Mouse (Mus musculus) limb, embryonic 11.5 days (tissue): ENCODE measurements around the gene Ifrd2. TPM values are rescaled to one million over a fixed set of nuclear protein-coding genes. Genes with fewer than 3 reads are reported as not detected.

Experiments used
- ATAC-seq: fragments of 200-750 bp; cut with Nextera tagmentation; 2 replicates; pipeline ENCODE4 v1.8.0; 2017; ENCODE audit warnings: low read depth; ENCODE audit not compliant: insufficient number of reproducible peaks, low FRiP score, low TSS enrichment
- DNase-seq: peaks from one replicate; pipeline ENCODE4 v3.0.0-alpha.2; 2015; ENCODE audit warnings: low spot score
- H3K27ac ChIP-seq: fragments of 300-500 bp; sonication (generic); replicated peaks from 2 replicates; pipeline ENCODE4 v1.5.1; 2014; ENCODE audit warnings: low read depth, mild to moderate bottlenecking, low read length
- H3K27me3 ChIP-seq: fragments of 300-500 bp; sonication (generic); 2 replicates; pipeline ENCODE4 v1.6.1; 2014; ENCODE audit warnings: mild to moderate bottlenecking, low read length, mixed read lengths; ENCODE audit not compliant: control insufficient read depth, insufficient read depth
- H3K36me3 ChIP-seq: fragments of 300-500 bp; sonication (generic); 2 replicates; pipeline ENCODE4 v1.6.1; 2014; ENCODE audit warnings: mild to moderate bottlenecking, low read length, moderate library complexity, mixed read lengths; ENCODE audit not compliant: control insufficient read depth, insufficient read depth
- H3K4me1 ChIP-seq: fragments of 300-500 bp; sonication (generic); 2 replicates; pipeline ENCODE4 v1.6.1; 2014; ENCODE audit warnings: low read length, mixed read lengths; ENCODE audit not compliant: control insufficient read depth, insufficient read depth
- H3K4me2 ChIP-seq: fragments of 300-500 bp; sonication (generic); 2 replicates; pipeline ENCODE4 v1.6.1; 2014; ENCODE audit warnings: low read depth, mild to moderate bottlenecking, moderate library complexity; ENCODE audit not compliant: severe bottlenecking
- H3K4me3 ChIP-seq: fragments of 300-500 bp; sonication (generic); 2 replicates; pipeline ENCODE4 v1.5.1; 2014; ENCODE audit warnings: low read depth, low read length
- H3K9ac ChIP-seq: fragments of 300-500 bp; sonication (generic); 2 replicates; pipeline ENCODE4 v1.6.1; 2014; ENCODE audit warnings: mild to moderate bottlenecking, low read length
- H3K9me3 ChIP-seq: fragments of 300-500 bp; sonication (generic); 2 replicates; pipeline ENCODE4 v1.6.1; 2016; ENCODE audit warnings: low read length; ENCODE audit not compliant: control insufficient read depth
- WGBS: fragments of 180-500 bp; shearing (Covaris S2); extraction: QIAGEN DNeasy Blood & Tissue Kit; methylation state at CpG from one replicate; pipeline ENCODE4 v1.1.7; 2014; 5-methylcytosine and 5-hydroxymethylcytosine counted together
- polyA plus RNA-seq: library from polyadenylated mRNA; unstranded; fragments of >200 nt; fragmentation: Nextera tagmentation; extraction: Ambion mirVana; gene quantifications from 2 replicates; pipeline ENCODE4 v1.2.1, GENCODE M21; 2014

Gene Ifrd2
- polyA plus RNA-seq, 1 experiment from 2014 or later = 49.0 TPM

DNA sequence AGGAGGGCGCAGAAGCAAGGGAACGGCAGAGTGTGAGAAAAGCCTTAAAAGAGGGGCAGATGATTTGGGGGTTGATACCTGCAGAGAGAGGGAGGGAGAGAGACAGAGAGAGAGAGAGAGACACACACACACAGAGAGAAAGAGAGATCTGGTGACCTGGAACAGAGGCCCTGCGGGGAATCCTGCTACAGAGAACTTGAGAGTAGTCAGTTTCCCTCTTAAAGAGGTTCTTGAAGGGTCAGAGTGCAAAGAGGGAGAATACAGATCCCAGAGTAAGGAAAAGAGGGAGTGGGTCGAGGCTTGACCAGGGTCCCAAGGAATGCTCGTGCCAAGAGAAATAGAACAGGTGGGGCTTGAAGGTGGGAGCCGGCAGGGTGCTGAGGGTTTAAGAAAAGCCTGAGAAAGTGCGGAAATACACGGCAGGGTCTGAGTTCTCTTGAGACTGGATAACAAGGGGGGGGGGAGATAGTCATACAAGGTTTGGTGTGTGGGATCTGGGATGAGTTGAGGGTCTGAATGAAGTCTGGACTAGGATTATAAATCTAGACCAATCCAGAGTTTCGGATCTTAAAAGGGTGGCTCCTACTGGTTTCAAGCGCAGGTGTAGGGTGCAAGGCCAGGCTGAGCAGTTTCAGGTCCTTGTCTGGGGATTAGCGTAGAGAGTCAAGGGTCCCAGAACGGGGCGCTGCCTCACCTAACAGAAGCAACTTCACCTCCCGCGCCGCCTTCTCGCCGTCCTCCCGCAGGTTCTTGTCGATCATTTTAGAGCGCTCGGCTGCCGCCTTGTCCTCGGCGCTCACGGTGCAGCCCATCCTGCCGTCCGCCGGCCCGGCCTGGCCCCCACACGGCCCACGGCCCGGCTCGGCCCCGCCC lies 47.2 kb downstream of the Ifrd2 start:
- peak overlapping the region; percentile 100 for H3K4me2 ChIP-seq
- peak overlapping the region; percentile 93 for H3K9ac ChIP-seq
- peak overlapping the region; percentile 89 for H3K4me3 ChIP-seq
- 1% methylated on average over 35 of the region's 35 CpGs for WGBS
- peak overlapping the region; percentile 84 for H3K27ac ChIP-seq
- peaks cover 54% of the 10 kb centered on the region for H3K4me1 ChIP-seq
- H3K36me3 ChIP-seq = peaks cover 5% of the 10 kb centered on the region; the same call in 1 of the 2 replicates
- no peak for ATAC-seq
- no peaks in the 10 kb centered on the region for H3K9me3 ChIP-seq
- no peak for DNase-seq
- no peaks in the 10 kb centered on the region for H3K27me3 ChIP-seq

DNA sequence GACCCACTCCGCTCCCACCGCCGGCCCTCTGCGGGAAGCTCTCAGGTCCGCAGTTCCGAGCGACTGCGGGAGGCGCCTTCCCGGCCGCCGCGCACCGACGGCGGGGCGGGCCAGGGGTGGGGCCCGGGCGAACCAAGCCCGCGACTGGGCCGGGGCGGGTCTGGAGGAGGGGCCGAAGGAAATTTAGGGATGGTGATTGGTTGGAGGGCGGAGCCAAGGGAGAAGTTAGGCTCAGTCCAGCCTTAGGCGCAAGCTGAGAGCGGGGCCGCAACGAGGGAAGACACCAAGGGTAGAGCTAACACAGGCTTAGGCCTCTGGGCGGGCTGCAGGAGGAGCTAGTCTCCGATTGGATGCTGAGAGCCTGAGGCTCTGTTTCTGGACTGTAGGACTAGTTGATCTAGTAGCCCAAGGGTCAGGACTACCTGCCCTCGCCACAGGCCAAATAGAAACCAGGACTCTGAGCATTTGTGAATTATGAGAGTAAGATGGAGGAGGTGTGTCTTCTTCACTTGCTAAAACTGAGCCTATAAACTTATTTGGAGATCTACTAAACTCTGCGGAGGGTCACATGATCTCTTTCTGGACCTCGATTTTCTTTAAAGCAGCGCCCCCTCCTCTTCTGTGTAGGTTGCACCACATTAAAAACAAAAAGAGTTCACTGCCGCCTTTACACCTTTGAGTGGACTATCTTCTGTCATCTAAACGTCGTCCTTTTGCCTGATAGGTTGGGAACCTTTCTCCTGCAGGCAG lies 48.0 kb downstream of the Ifrd2 start, which contains the start of gene Gnai2:
TSS of gene Gnai2 (minus strand) at position 89 of the 750 bp plus-strand sequence.
- Histone ChIP-seq H3K4me3 (peak within 1 kb of the TSS; percentile 89), H3K27me3 (no peaks in the 10 kb centered on the region), H3K4me1 (peaks cover 46% of the 10 kb centered on the region), H3K4me2 (peak within 1 kb of the TSS; percentile 100), H3K9me3 (no peaks in the 10 kb centered on the region), H3K27ac (peak within 1 kb of the TSS; percentile 84), H3K9ac (peak within 1 kb of the TSS; percentile 93), H3K36me3 (peaks cover 5% of the 10 kb centered on the region; the same call in 1 of the 2 replicates)
- ATAC-seq (peak; percentile 94), DNase-seq (peak; percentile 94)
- WGBS = 2% methylated on average over 38 of the region's 38 CpGs

GRCm38 (mm10) chr9:107637070-107637469 lies 49.6 kb downstream of the Ifrd2 start:
- no peaks in the 10 kb centered on the region for H3K9me3 ChIP-seq
- H3K4me3 ChIP-seq = no peak overlapping the region
- no peak for ATAC-seq
- H3K27me3 ChIP-seq = no peaks in the 10 kb centered on the region
- WGBS = 31% methylated on average over 7 of the region's 7 CpGs
- peak overlapping the region; percentile 34; the same call in 1 of the 2 replicates for H3K9ac ChIP-seq
- H3K4me2 ChIP-seq = 0 out of 2 replicates have a peak overlapping the region, but pooled peaks have one; percentile 17
- 0 out of 2 replicates have a peak overlapping the region, but pooled peaks have one; percentile 14 for H3K27ac ChIP-seq
- peaks cover 30% of the 10 kb centered on the region for H3K4me1 ChIP-seq
- H3K36me3 ChIP-seq = 0 out of 2 replicates have a peak, but pooled peaks cover 2% of the 10 kb centered on the region
- peak; percentile 60 for DNase-seq

DNA sequence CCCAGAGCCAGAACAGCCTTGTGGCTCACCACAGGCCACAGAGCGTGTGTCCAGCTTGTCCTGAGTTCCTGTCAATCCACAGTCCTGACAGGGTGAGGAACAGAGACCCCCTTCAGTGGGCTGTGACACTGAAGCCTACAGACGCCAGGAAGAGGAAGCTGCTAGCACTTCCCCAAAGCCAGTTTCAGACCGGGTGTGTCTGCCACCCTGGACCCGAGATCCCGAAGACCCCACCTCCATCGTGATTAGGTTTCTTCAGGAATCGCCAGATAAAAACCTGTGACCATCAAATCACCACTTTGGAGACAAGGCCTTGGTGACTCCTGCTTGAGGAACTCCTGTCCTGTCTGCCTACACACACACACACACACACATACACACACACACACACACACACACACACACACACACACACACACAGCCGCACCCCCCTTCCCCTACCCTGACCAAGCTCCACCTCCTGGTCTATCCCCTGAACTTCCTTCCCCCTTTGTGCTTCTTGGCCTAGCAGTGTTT lies 52.9 kb downstream of the Ifrd2 start:
- ATAC-seq (no peak), DNase-seq (no peak)
- no peak overlapping the region for H3K27ac ChIP-seq
- peaks cover 25% of the 10 kb centered on the region for H3K4me1 ChIP-seq
- H3K36me3 ChIP-seq = no peaks in the 10 kb centered on the region
- H3K27me3 ChIP-seq = no peaks in the 10 kb centered on the region
- H3K4me3 ChIP-seq = no peak overlapping the region
- no peak overlapping the region for H3K4me2 ChIP-seq
- 47% methylated on average over 8 of the region's 8 CpGs for WGBS
- no peaks in the 10 kb centered on the region for H3K9me3 ChIP-seq
- H3K9ac ChIP-seq = no peak overlapping the region

- H3K4me3 ChIP-seq = no peak overlapping the region
- peaks cover 20% of the 10 kb centered on the region for H3K4me1 ChIP-seq
- no peaks in the 10 kb centered on the region for H3K9me3 ChIP-seq
- no peak for ATAC-seq
- no peak for DNase-seq
- H3K27me3 ChIP-seq = no peaks in the 10 kb centered on the region
- H3K9ac ChIP-seq = 0 out of 2 replicates have a peak overlapping the region, but pooled peaks have one; percentile 13
- 34% methylated on average over 8 of the region's 8 CpGs for WGBS
- no peak overlapping the region for H3K27ac ChIP-seq
- H3K36me3 ChIP-seq = no peaks in the 10 kb centered on the region
- H3K4me2 ChIP-seq = no peak overlapping the region
Measured at GRCm38 (mm10) chr9:107641666-107642065, 54.2 kb downstream of the Ifrd2 start.

Other genes with a start within 250 kb of the Ifrd2 start
- 10.0 and 10.1 TPM in 2 replicates for gene Hemk1, start 249.3 kb upstream of the Ifrd2 start, polyA plus RNA-seq
- gene 6430571L13Rik, start 247.0 kb upstream of the Ifrd2 start, polyA plus RNA-seq = 0.60 and 0.73 TPM in 2 replicates
- 0.12 and 0.26 TPM in 2 replicates for gene Cacna2d2, start 188.0 kb upstream of the Ifrd2 start, polyA plus RNA-seq
- 42.8 and 47.9 TPM in 2 replicates for gene Tmem115, start 53.7 kb upstream of the Ifrd2 start, polyA plus RNA-seq
- gene Cyb561d2, start 45.4 kb upstream of the Ifrd2 start, polyA plus RNA-seq = 13.1 and 14.1 TPM in 2 replicates
- gene Nprl2, start 45.4 kb upstream of the Ifrd2 start, polyA plus RNA-seq = 36.5 and 40.9 TPM in 2 replicates
- 0.79 and 0.95 TPM in 2 replicates for gene Zmynd10, start 40.3 kb upstream of the Ifrd2 start, polyA plus RNA-seq
- 46.7 and 49.3 TPM in 2 replicates for gene Rassf1, start 36.1 kb upstream of the Ifrd2 start, polyA plus RNA-seq
- 57.3 and 60.2 TPM in 2 replicates for gene Tusc2, start 24.4 kb upstream of the Ifrd2 start, polyA plus RNA-seq
- gene Hyal2, start 19.7 kb upstream of the Ifrd2 start, polyA plus RNA-seq = 143 and 155 TPM in 2 replicates
- gene Hyal1, start 10.7 kb upstream of the Ifrd2 start, polyA plus RNA-seq = 8.0 and 8.4 TPM in 2 replicates
- 14.3 and 16.7 TPM in 2 replicates for gene Naa80, start 8.8 kb upstream of the Ifrd2 start, polyA plus RNA-seq
- 0.54 and 0.57 TPM in 2 replicates for gene Hyal3, start 6.8 kb upstream of the Ifrd2 start, polyA plus RNA-seq
- 3.4 and 3.7 TPM in 2 replicates for gene Sema3b, start 21.6 kb downstream of the Ifrd2 start, polyA plus RNA-seq
- gene Gnai2, start 47.7 kb downstream of the Ifrd2 start, polyA plus RNA-seq = 336 and 358 TPM in 2 replicates
- gene Slc38a3, start 81.9 kb downstream of the Ifrd2 start, polyA plus RNA-seq = 3.4 and 4.1 TPM in 2 replicates
- gene Gnat1, start 92.1 kb downstream of the Ifrd2 start, polyA plus RNA-seq = 1.7 and 1.8 TPM in 2 replicates
- gene Sema3f, start 122.8 kb downstream of the Ifrd2 start, polyA plus RNA-seq = 27.4 and 32.5 TPM in 2 replicates
- 179 and 195 TPM in 2 replicates for gene Rbm5, start 183.4 kb downstream of the Ifrd2 start, polyA plus RNA-seq